Mouse (Mus musculus) liver, embryonic 15.5 days (tissue): ENCODE measurements around the gene Tbc1d14. TPM values are rescaled to one million over a fixed set of nuclear protein-coding genes. Genes with fewer than 3 reads are reported as not detected.

Experiments
- ATAC-seq: fragments of 200-750 bp; cut with Nextera tagmentation; 2 replicates; pipeline ENCODE4 v1.8.0; 2017; ENCODE audit warnings: moderate number of reproducible peaks, mild to moderate bottlenecking, moderate library complexity; ENCODE audit not compliant: insufficient read depth
- H3K27ac ChIP-seq: fragments of 300-500 bp; sonication (generic); replicated peaks from 2 replicates; pipeline ENCODE4 v1.5.1; 2015; ENCODE audit warnings: mild to moderate bottlenecking, inconsistent platforms
- H3K27me3 ChIP-seq: fragments of 300-500 bp; sonication (generic); 2 replicates; pipeline ENCODE4 v1.6.1; 2015; ENCODE audit warnings: mild to moderate bottlenecking, inconsistent platforms
- H3K36me3 ChIP-seq: fragments of 300-500 bp; sonication (generic); replicated peaks from 2 replicates; pipeline ENCODE4 v1.6.1; 2015; ENCODE audit warnings: moderate library complexity, mild to moderate bottlenecking, inconsistent platforms
- H3K4me1 ChIP-seq: fragments of 300-500 bp; sonication (generic); replicated peaks from 2 replicates; pipeline ENCODE4 v1.6.1; 2015; ENCODE audit warnings: inconsistent platforms
- H3K4me2 ChIP-seq: fragments of 300-500 bp; sonication (generic); 2 replicates; pipeline ENCODE4 v1.6.1; 2015; ENCODE audit warnings: moderate library complexity, mild to moderate bottlenecking, inconsistent platforms
- H3K4me3 ChIP-seq: fragments of 300-500 bp; sonication (generic); replicated peaks from 2 replicates; pipeline ENCODE4 v1.5.1; 2015; ENCODE audit warnings: mild to moderate bottlenecking, inconsistent platforms
- H3K9ac ChIP-seq: fragments of 300-500 bp; sonication (generic); 2 replicates; pipeline ENCODE4 v1.6.1; 2015; ENCODE audit warnings: moderate library complexity, mild to moderate bottlenecking, inconsistent platforms
- H3K9me3 ChIP-seq: fragments of 300-500 bp; sonication (generic); replicated peaks from 2 replicates; pipeline ENCODE4 v1.6.1; 2016; ENCODE audit warnings: inconsistent platforms
- WGBS: fragments of 180-500 bp; shearing (Covaris S2); methylation state at CpG from one replicate; pipeline ENCODE4 v1.1.7; 2015; ENCODE audit warnings: mixed read lengths; ENCODE audit not compliant: insufficient replicate concordance; 5-methylcytosine and 5-hydroxymethylcytosine counted together
- polyA plus RNA-seq: library from polyadenylated mRNA; unstranded; fragments of >200 nt; fragmentation: Nextera tagmentation; extraction: Ambion mirVana; gene quantifications from 2 replicates; pipeline ENCODE4 v1.2.1, GENCODE M21; 2015

The Tbc1d14 gene
- polyA plus RNA-seq, 1 experiment from 2014 or later: 9.0 TPM

GRCm38 (mm10) chr5:36564530-36564929 is 28.5 kb downstream of the Tbc1d14 start:
- ATAC-seq: no peak
- Histone ChIP-seq H3K4me2 (no peak overlapping the region), H3K9me3 (no peaks in the 10 kb centered on the region), H3K27me3 (no peaks in the 10 kb centered on the region), H3K9ac (no peak overlapping the region), H3K4me1 (peaks cover 83% of the 10 kb centered on the region), H3K4me3 (no peak overlapping the region), H3K27ac (no peak overlapping the region), H3K36me3 (no peaks in the 10 kb centered on the region)
- WGBS: 23% methylated on average over 9 of the region's 9 CpGs

- no peaks in the 10 kb centered on the region for H3K36me3 ChIP-seq
- no peaks in the 10 kb centered on the region for H3K27me3 ChIP-seq
- peak overlapping the region; percentile 25; the same call in 1 of the 2 replicates for H3K27ac ChIP-seq
- no peak overlapping the region for H3K4me3 ChIP-seq
- no peak overlapping the region for H3K4me2 ChIP-seq
- no peak overlapping the region for H3K9ac ChIP-seq
- no peak for ATAC-seq
- H3K4me1 ChIP-seq: peaks cover 77% of the 10 kb centered on the region
- no peaks in the 10 kb centered on the region for H3K9me3 ChIP-seq
- WGBS: 63% methylated on average over 6 of the region's 6 CpGs
Observed at GRCm38 (mm10) chr5:36563741-36564140, 29.3 kb downstream of the Tbc1d14 start.

GRCm38 (mm10) chr5:36562791-36563445 is 30.2 kb downstream of the Tbc1d14 start:
- peak overlapping the region; percentile 64 for H3K27ac ChIP-seq
- no peaks in the 10 kb centered on the region for H3K36me3 ChIP-seq
- no peak overlapping the region; the same call in 1 of the 2 replicates for H3K4me2 ChIP-seq
- H3K27me3 ChIP-seq: no peaks in the 10 kb centered on the region
- 32% methylated on average over 10 of the region's 10 CpGs for WGBS
- peaks cover 71% of the 10 kb centered on the region for H3K4me1 ChIP-seq
- ATAC-seq: no peak; the same call in 1 of the 2 replicates
- no peaks in the 10 kb centered on the region for H3K9me3 ChIP-seq
- H3K4me3 ChIP-seq: no peak overlapping the region
- H3K9ac ChIP-seq: no peak overlapping the region

- peaks cover 65% of the 10 kb centered on the region for H3K4me1 ChIP-seq
- no peaks in the 10 kb centered on the region for H3K9me3 ChIP-seq
- no peak overlapping the region for H3K27ac ChIP-seq
- no peak overlapping the region for H3K4me2 ChIP-seq
- no peaks in the 10 kb centered on the region for H3K36me3 ChIP-seq
- H3K27me3 ChIP-seq: no peaks in the 10 kb centered on the region
- 75% methylated on average over 4 of the region's 4 CpGs for WGBS
- H3K9ac ChIP-seq: no peak overlapping the region
- no peak for ATAC-seq
- H3K4me3 ChIP-seq: no peak overlapping the region
Observed at GRCm38 (mm10) chr5:36561509-36561908, 31.6 kb downstream of the Tbc1d14 start.

GRCm38 (mm10) chr5:36560490-36560889 is 32.6 kb downstream of the Tbc1d14 start:
- Histone ChIP-seq H3K36me3 (no peaks in the 10 kb centered on the region), H3K4me1 (peaks cover 62% of the 10 kb centered on the region), H3K9ac (no peak overlapping the region), H3K27ac (peak overlapping the region; percentile 29), H3K27me3 (no peaks in the 10 kb centered on the region), H3K9me3 (no peaks in the 10 kb centered on the region), H3K4me2 (no peak overlapping the region), H3K4me3 (no peak overlapping the region)
- ATAC-seq: no peak
- WGBS: 71% methylated on average over 4 of the region's 4 CpGs

- Histone ChIP-seq H3K4me1 (peaks cover 55% of the 10 kb centered on the region), H3K9me3 (no peaks in the 10 kb centered on the region), H3K36me3 (no peaks in the 10 kb centered on the region), H3K4me3 (no peak overlapping the region), H3K9ac (no peak overlapping the region), H3K27ac (peak overlapping the region; percentile 29), H3K27me3 (no peaks in the 10 kb centered on the region), H3K4me2 (no peak overlapping the region)
- ATAC-seq: no peak
- WGBS: 62% methylated on average over 6 of the region's 6 CpGs
Observed at GRCm38 (mm10) chr5:36559510-36560235, 33.4 kb downstream of the Tbc1d14 start.

- no peak for ATAC-seq
- Histone ChIP-seq H3K9ac (no peak overlapping the region), H3K27me3 (no peaks in the 10 kb centered on the region), H3K9me3 (no peaks in the 10 kb centered on the region), H3K4me1 (peaks cover 54% of the 10 kb centered on the region), H3K27ac (no peak overlapping the region; the same call in 1 of the 2 replicates), H3K4me2 (no peak overlapping the region), H3K36me3 (no peaks in the 10 kb centered on the region), H3K4me3 (no peak overlapping the region)
- 73% methylated on average over 5 of the region's 5 CpGs for WGBS
Observed at GRCm38 (mm10) chr5:36559106-36559505, 34.0 kb downstream of the Tbc1d14 start.

- Histone ChIP-seq H3K36me3 (no peaks in the 10 kb centered on the region), H3K27ac (no peak overlapping the region), H3K4me3 (no peak overlapping the region), H3K4me1 (peaks cover 50% of the 10 kb centered on the region), H3K4me2 (no peak overlapping the region), H3K9me3 (no peaks in the 10 kb centered on the region), H3K27me3 (no peaks in the 10 kb centered on the region), H3K9ac (no peak overlapping the region)
- no peak for ATAC-seq
- WGBS: 72% methylated on average over 2 of the region's 2 CpGs
Observed at GRCm38 (mm10) chr5:36558526-36558925, 34.5 kb downstream of the Tbc1d14 start.

- 50% methylated on average over 7 of the region's 7 CpGs for WGBS
- no peak overlapping the region for H3K9ac ChIP-seq
- no peaks in the 10 kb centered on the region for H3K36me3 ChIP-seq
- H3K4me3 ChIP-seq: no peak overlapping the region
- peak overlapping the region; percentile 64 for H3K27ac ChIP-seq
- H3K4me1 ChIP-seq: peaks cover 42% of the 10 kb centered on the region
- no peaks in the 10 kb centered on the region for H3K9me3 ChIP-seq
- H3K27me3 ChIP-seq: no peaks in the 10 kb centered on the region
- 0 out of 2 replicates have a peak overlapping the region, but pooled peaks have one; percentile 13 for H3K4me2 ChIP-seq
- peak; percentile 52; the same call in 1 of the 2 replicates for ATAC-seq
Observed at GRCm38 (mm10) chr5:36557584-36558308, 35.3 kb downstream of the Tbc1d14 start.

GRCm38 (mm10) chr5:36556906-36557305 is 36.2 kb downstream of the Tbc1d14 start:
- ATAC-seq: no peak
- peaks cover 33% of the 10 kb centered on the region for H3K4me1 ChIP-seq
- H3K9me3 ChIP-seq: no peaks in the 10 kb centered on the region
- no peak overlapping the region for H3K9ac ChIP-seq
- no peak overlapping the region for H3K4me3 ChIP-seq
- H3K4me2 ChIP-seq: no peak overlapping the region
- H3K27me3 ChIP-seq: no peaks in the 10 kb centered on the region
- H3K36me3 ChIP-seq: no peaks in the 10 kb centered on the region
- H3K27ac ChIP-seq: no peak overlapping the region
- WGBS: 86% methylated on average over 3 of the region's 3 CpGs

GRCm38 (mm10) chr5:36556289-36556688 is 36.8 kb downstream of the Tbc1d14 start:
- H3K27me3 ChIP-seq: no peaks in the 10 kb centered on the region
- no peak overlapping the region for H3K4me2 ChIP-seq
- peaks cover 27% of the 10 kb centered on the region for H3K4me1 ChIP-seq
- no peak overlapping the region for H3K4me3 ChIP-seq
- no peak overlapping the region for H3K9ac ChIP-seq
- H3K27ac ChIP-seq: no peak overlapping the region
- H3K36me3 ChIP-seq: no peaks in the 10 kb centered on the region
- no peak for ATAC-seq
- WGBS: 69% methylated on average over 4 of the region's 4 CpGs
- H3K9me3 ChIP-seq: no peaks in the 10 kb centered on the region
